Mouse (Mus musculus) G1E (cell line): Measurements from ENCODE around the gene Sec24c.

Experiments used
- CTCF ChIP-seq: IDR thresholded peaks from 2 replicates; pipeline ENCODE4 v1.5.1; 2012; ENCODE audit warnings: low read depth, low read length, inconsistent platforms, mixed read lengths
- GATA1 ChIP-seq: IDR thresholded peaks from 2 replicates; pipeline ENCODE4 v1.6.1; 2012; ENCODE audit warnings: borderline replicate concordance, low read length, inconsistent platforms, mixed read lengths
- GATA2 ChIP-seq: IDR thresholded peaks from 2 replicates; pipeline ENCODE4 v1.6.1; 2012; ENCODE audit warnings: low read depth, low read length, inconsistent platforms, borderline replicate concordance
- TAL1 ChIP-seq: conservative IDR thresholded peaks from 2 replicates; pipeline ENCODE4 v1.6.1; 2012; ENCODE audit warnings: low read depth, low read length, inconsistent platforms, mixed read lengths

DNA sequence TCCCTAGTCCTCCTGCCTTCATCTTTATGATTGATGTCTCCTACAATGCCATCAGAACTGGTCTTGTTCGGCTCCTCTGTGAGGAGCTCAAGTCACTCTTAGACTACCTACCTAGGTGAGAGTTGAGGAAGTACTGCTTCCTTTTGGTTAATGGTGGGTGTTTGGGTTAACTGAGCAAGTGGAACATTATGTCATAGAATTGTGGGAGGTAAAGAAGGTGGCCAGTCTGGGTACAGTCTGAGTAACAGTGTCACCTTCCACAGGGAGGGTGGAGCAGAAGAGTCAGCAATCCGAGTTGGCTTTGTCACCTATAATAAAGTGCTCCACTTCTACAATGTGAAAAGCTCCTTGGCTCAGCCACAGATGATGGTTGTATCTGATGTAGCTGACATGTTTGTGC is 14.9 kb downstream of the Sec24c start:
- TF ChIP-seq CTCF: no peak
- no peak for TF ChIP-seq GATA2
- TF ChIP-seq GATA1: no peak
- TF ChIP-seq TAL1: no peak
